Mouse (Mus musculus): ENCODE results near the gene Gck.

DNA sequence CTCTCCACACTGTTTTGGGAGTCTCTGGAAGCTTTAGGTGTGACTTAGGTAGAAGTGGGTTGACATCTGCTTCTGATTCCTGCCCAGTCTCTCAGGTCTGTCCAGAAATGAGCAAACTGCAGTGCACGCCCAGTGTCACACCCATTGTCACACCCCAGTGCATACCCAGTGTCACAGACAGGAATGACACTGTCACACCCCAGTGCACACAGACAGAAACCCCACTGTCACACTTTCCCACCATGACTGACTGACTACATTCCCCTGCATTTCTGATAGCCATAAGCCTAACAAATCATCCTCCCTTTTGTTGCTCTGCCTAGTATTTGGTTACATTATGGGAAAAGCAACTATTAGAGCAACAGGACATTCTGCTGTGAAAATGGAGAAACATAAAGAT is 19.3 kb downstream of the Gck start:
- TF ChIP-seq CTCF (IDR thresholded peaks at IDR 0.05; ENCODE audit: extremely low read depth, insufficient read depth, insufficient read length, insufficient replicate concordance) (no peak), POLR2A (IDR thresholded peaks at IDR 0.05; ENCODE audit: low read depth, low read length) (no peak)
